Mouse (Mus musculus) bone marrow, adult 2 months (tissue): ENCODE measurements at regions not wholly inside any gene's neighbourhood (a gene's known extent, or its start where the extent isn't known, plus 50 kb on each side); places are given as distances from the start of the nearest gene placed in this dataset.

Experiments
- CTCF ChIP-seq: fragments of 200-500 bp; IDR thresholded peaks from 2 replicates; pipeline ENCODE4 v1.5.1; 2011; ENCODE audit warnings: low read length, control low read depth; ENCODE audit not compliant: control insufficient read depth, insufficient read depth
- POLR2A ChIP-seq: fragments of 200-500 bp; IDR thresholded peaks from 2 replicates; pipeline ENCODE4 v1.6.1; 2011; ENCODE audit warnings: low read depth, mild to moderate bottlenecking, control low read depth, low read length, borderline replicate concordance; ENCODE audit not compliant: control insufficient read depth

DNA sequence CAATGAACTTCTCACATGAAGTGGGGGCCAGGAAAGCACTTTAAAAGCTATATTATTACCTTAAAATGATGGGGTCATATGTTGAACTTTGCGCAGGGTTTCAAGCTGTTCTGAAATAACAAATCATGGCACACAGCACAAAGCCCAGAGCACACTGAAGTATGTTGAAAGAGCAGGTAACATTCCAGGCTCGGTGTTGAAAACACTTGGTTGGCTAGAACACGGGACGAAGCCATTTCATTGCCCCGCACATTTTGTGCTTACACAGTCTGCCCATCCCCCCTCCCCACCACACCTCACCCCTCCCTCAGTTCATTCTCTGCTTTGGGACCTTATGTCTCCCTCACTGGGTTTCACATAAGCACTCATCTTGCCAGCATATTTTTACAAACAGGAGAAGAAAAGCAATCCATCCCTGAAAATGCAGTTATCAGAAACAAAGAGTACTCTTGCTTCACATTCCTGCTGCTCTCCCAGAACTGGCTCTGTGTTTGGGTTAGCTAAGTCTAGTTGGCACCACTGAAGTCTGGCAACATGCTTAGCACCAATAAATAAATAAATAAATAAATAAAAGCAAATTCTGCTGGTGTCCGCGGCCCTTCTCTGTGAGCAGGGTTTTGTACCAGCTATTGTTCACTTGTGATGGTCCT, 284.7 kb downstream of the Wdr11 start:
- TF ChIP-seq POLR2A (no peak), CTCF (no peak)
